Mouse (Mus musculus) myocyte (in vitro differentiated cells): ENCODE results near the gene Stam2.

Experiments used
- MAX ChIP-seq: IDR thresholded peaks from one replicate; pipeline ENCODE4 v1.6.1; 2011; ENCODE audit warnings: low read depth, mild to moderate bottlenecking, control low read depth
- MYOG ChIP-seq, 3 experiments: IDR thresholded peaks; one replicate each; pipeline ENCODE4 v1.6.1; 2011; ENCODE audit warnings: control low read depth in 2 of 3, low read depth in 2 of 3, mild to moderate bottlenecking in 2 of 3; ENCODE audit not compliant: insufficient read length in 2 of 3, control insufficient read depth in 1 of 3, insufficient read depth in 1 of 3
- POLR2A ChIP-seq: IDR thresholded peaks from one replicate; pipeline ENCODE4 v1.6.1; 2011; ENCODE audit warnings: low read depth, mild to moderate bottlenecking, control low read depth, moderate library complexity; ENCODE audit not compliant: insufficient read length
- POLR2AphosphoS2 ChIP-seq: IDR thresholded peaks from one replicate; pipeline ENCODE4 v1.6.1; 2011; ENCODE audit warnings: low read depth, control low read depth; ENCODE audit not compliant: insufficient read length
- REST ChIP-seq: IDR thresholded peaks from one replicate; pipeline ENCODE4 v1.6.1; 2011; ENCODE audit warnings: mild to moderate bottlenecking, control low read depth, moderate library complexity; ENCODE audit not compliant: insufficient read depth, insufficient read length
- TCF12 ChIP-seq: IDR thresholded peaks from one replicate; pipeline ENCODE4 v1.6.1; 2011; ENCODE audit warnings: mild to moderate bottlenecking, control low read depth; ENCODE audit not compliant: poor library complexity, insufficient read depth, severe bottlenecking
- TCF3 ChIP-seq: IDR thresholded peaks from one replicate; pipeline ENCODE4 v1.6.1; 2011; ENCODE audit warnings: low read depth, control low read depth; ENCODE audit not compliant: insufficient read length
- USF1 ChIP-seq: IDR thresholded peaks from one replicate; pipeline ENCODE4 v1.6.1; 2011; ENCODE audit warnings: low read depth, mild to moderate bottlenecking, control low read depth, moderate library complexity

DNA sequence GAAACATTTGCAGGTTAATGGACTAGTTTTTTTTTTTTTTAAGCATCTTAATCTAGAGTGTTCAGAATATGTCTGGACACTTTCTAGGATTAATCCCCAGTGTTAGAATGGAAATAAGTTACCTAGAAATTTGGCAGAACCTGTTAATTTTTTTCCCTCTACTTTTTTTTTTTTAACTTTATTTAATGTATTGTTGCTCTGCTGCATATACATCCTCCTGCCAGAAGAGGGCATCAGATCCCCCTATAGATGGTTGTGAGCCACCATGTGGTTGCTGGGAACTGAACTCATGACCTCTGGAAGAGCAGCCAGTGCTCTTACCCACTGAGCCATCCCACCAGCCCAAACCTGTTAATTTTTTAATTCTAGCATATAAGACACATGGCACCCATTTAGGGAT is 2.0 kb upstream of the Stam2 start:
- TF ChIP-seq POLR2A: no peak
- no peak for TF ChIP-seq USF1
- TF ChIP-seq MAX: no peak
- no peak for TF ChIP-seq POLR2AphosphoS2
- TF ChIP-seq REST: no peak
- no peak for TF ChIP-seq TCF12
- TF ChIP-seq MYOG (IDR thresholded peaks at IDR 0.05; ENCODE audit: control insufficient read depth in 1 of 3, insufficient read depth in 1 of 3, insufficient read length in 2 of 3, low read depth in 2 of 3): no peak
- TF ChIP-seq TCF3: no peak
